Mouse (Mus musculus) lung, postnatal 25 days (tissue): ENCODE results near the gene Slc9a3.
A peak's percentile ranks its signal among the peaks of the same experiment; 100 is the strongest.

Source experiments
- DNase-seq: peaks from one replicate; pipeline ENCODE4 v3.0.0; 2022; ENCODE audit warnings: low spot score

The Slc9a3 gene

GRCm38 (mm10) chr13:74121141-74121602 is at the start of gene Slc9a3:
Gene Slc9a3 (plus strand): TSS chr13:74121457.
- no peak for DNase-seq

- no peak for DNase-seq
These were observed 49.5 kb upstream of the Slc9a3 start for GRCm38 (mm10) chr13:74071714-74072113.

- no peak for DNase-seq
These were observed 47.9 kb upstream of the Slc9a3 start for GRCm38 (mm10) chr13:74073369-74073768.

- DNase-seq, result no peak
These were observed 31.0 kb upstream of the Slc9a3 start for GRCm38 (mm10) chr13:74090265-74090664.

GRCm38 (mm10) chr13:74095936-74096335 is 25.3 kb upstream of the Slc9a3 start:
- DNase-seq, result no peak

- peak; percentile 24 for DNase-seq
These were observed 24.4 kb upstream of the Slc9a3 start for GRCm38 (mm10) chr13:74096715-74097363.

- DNase-seq, result no peak
These were observed 22.3 kb upstream of the Slc9a3 start for GRCm38 (mm10) chr13:74098913-74099312.

- no peak for DNase-seq
These were observed 19.0 kb upstream of the Slc9a3 start for GRCm38 (mm10) chr13:74102108-74102830.

- no peak for DNase-seq
These were observed 18.2 kb upstream of the Slc9a3 start for GRCm38 (mm10) chr13:74102831-74103582.

GRCm38 (mm10) chr13:74104417-74104816 is 16.8 kb upstream of the Slc9a3 start:
- DNase-seq, result no peak

- no peak for DNase-seq
These were observed 13.8 kb upstream of the Slc9a3 start for GRCm38 (mm10) chr13:74107410-74107809.

GRCm38 (mm10) chr13:74112593-74112992 is 8.7 kb upstream of the Slc9a3 start:
- DNase-seq, result no peak

GRCm38 (mm10) chr13:74113626-74114191 is 7.5 kb upstream of the Slc9a3 start:
- no peak for DNase-seq

GRCm38 (mm10) chr13:74121795-74122330 is 606 bp downstream of the Slc9a3 start:
- no peak for DNase-seq

- DNase-seq, result no peak
These were observed 1.4 kb downstream of the Slc9a3 start for GRCm38 (mm10) chr13:74122632-74123031.

- DNase-seq, result no peak
These were observed 6.3 kb downstream of the Slc9a3 start for GRCm38 (mm10) chr13:74127571-74127970.

- no peak for DNase-seq
These were observed 8.7 kb downstream of the Slc9a3 start for GRCm38 (mm10) chr13:74129909-74130308.

GRCm38 (mm10) chr13:74138906-74139647 is 17.8 kb downstream of the Slc9a3 start:
- DNase-seq, result no peak

- no peak for DNase-seq
These were observed 19.5 kb downstream of the Slc9a3 start for GRCm38 (mm10) chr13:74140793-74141192.

- DNase-seq, result no peak
These were observed 22.0 kb downstream of the Slc9a3 start for GRCm38 (mm10) chr13:74143282-74143681.

GRCm38 (mm10) chr13:74144120-74144884 is 23.0 kb downstream of the Slc9a3 start:
- no peak for DNase-seq
